Mouse (Mus musculus) large intestine, adult 2 months (tissue): Measurements from ENCODE around the gene Cldn15. TPM values are rescaled to one million over a fixed set of nuclear protein-coding genes. Genes with fewer than 3 reads are reported as not detected.
"Not testable (repeated sequence)": the region's sequence is repeated elsewhere in the genome, so short reads cannot be mapped to it uniquely, and the experiment has no call there.

Experiments used
- DNase-seq: peaks from one replicate; pipeline ENCODE4 v3.0.0-alpha.2; 2012; ENCODE audit warnings: low read depth, low spot score
- WGBS: fragments of 180-500 bp; shearing (Covaris S2); methylation state at CpG from one replicate; pipeline ENCODE4 v1.1.7; 2018; 5-methylcytosine and 5-hydroxymethylcytosine counted together
- polyA plus RNA-seq: library from polyadenylated mRNA; depleted of rRNA; stranded (reverse); fragments of >200 nt; gene quantifications from 2 replicates; pipeline ENCODE4 v1.2.3, GENCODE M21; 2012

Cldn15 gene
- polyA plus RNA-seq, 1 experiment = 434 TPM

- 75% methylated on average over 12 of the region's 12 CpGs for WGBS
- no peak for DNase-seq
Observed at GRCm38 (mm10) chr5:136945084-136945483, 21.3 kb upstream of the Cldn15 start.

GRCm38 (mm10) chr5:136947874-136948273 is 18.5 kb upstream of the Cldn15 start:
- DNase-seq = no peak

GRCm38 (mm10) chr5:136949551-136950336 is 16.7 kb upstream of the Cldn15 start:
- WGBS = 72% methylated on average over 14 of the region's 14 CpGs
- DNase-seq = not testable (repeated sequence)

GRCm38 (mm10) chr5:136950521-136950920 is 15.9 kb upstream of the Cldn15 start:
- DNase-seq = no peak
- 90% methylated on average over 6 of the region's 6 CpGs for WGBS

- no peak for DNase-seq
- 63% methylated on average over 4 of the region's 4 CpGs for whole genome bisulfite sequencing
Observed at GRCm38 (mm10) chr5:136952153-136952552, 14.3 kb upstream of the Cldn15 start.

GRCm38 (mm10) chr5:136953015-136953414 is 13.4 kb upstream of the Cldn15 start, which contains the start of gene Fis1:
Fis1 (plus strand) TSS chr5:136953275.
- under 1% methylated on average over 23 of the region's 23 CpGs for WGBS
- DNase-seq = peak; percentile 97

- 2% methylated on average over 12 of the region's 12 CpGs for WGBS
- no peak for DNase-seq
Observed at GRCm38 (mm10) chr5:136953440-136953951, 12.9 kb upstream of the Cldn15 start.

- no peak for DNase-seq
- 52% methylated on average over 4 of the region's 4 CpGs for WGBS
Observed at GRCm38 (mm10) chr5:136955622-136956021, 10.8 kb upstream of the Cldn15 start.

GRCm38 (mm10) chr5:136957250-136957649 is 9.2 kb upstream of the Cldn15 start:
- 28% methylated on average over 1 of the region's 1 CpGs for WGBS
- DNase-seq = no peak

- WGBS = 13% methylated on average over 5 of the region's 5 CpGs
- no peak for DNase-seq
Observed at GRCm38 (mm10) chr5:136958991-136959605, 7.3 kb upstream of the Cldn15 start.

GRCm38 (mm10) chr5:136960053-136960452 is 6.4 kb upstream of the Cldn15 start:
- WGBS = 45% methylated on average over 6 of the region's 6 CpGs
- DNase-seq = no peak

GRCm38 (mm10) chr5:136961334-136961982 is 5.0 kb upstream of the Cldn15 start:
- DNase-seq = no peak
- WGBS = 36% methylated on average over 5 of the region's 5 CpGs

- under 1% methylated on average over 20 of the region's 20 CpGs for WGBS
- DNase-seq = peak; percentile 88
Observed at GRCm38 (mm10) chr5:136961983-136962461, 4.4 kb upstream of the Cldn15 start.

GRCm38 (mm10) chr5:136962501-136962900 is 3.9 kb upstream of the Cldn15 start:
- WGBS = under 1% methylated on average over 10 of the region's 10 CpGs
- no peak for DNase-seq

GRCm38 (mm10) chr5:136962966-136963540 is 3.4 kb upstream of the Cldn15 start:
- no peak for DNase-seq
- 67% methylated on average over 8 of the region's 8 CpGs for WGBS

GRCm38 (mm10) chr5:136965210-136965609 is 1.2 kb upstream of the Cldn15 start:
- WGBS = 29% methylated on average over 9 of the region's 9 CpGs
- no peak for DNase-seq

- DNase-seq = no peak
- WGBS = 31% methylated on average over 8 of the region's 8 CpGs
Observed at GRCm38 (mm10) chr5:136965686-136966085, 730 bp upstream of the Cldn15 start.

- WGBS = 29% methylated on average over 4 of the region's 4 CpGs
- no peak for DNase-seq
Observed at GRCm38 (mm10) chr5:136966861-136967455, 542 bp downstream of the Cldn15 start.

GRCm38 (mm10) chr5:136967592-136967991 is 1.2 kb downstream of the Cldn15 start:
- 26% methylated on average over 10 of the region's 10 CpGs for WGBS
- DNase-seq = no peak

GRCm38 (mm10) chr5:136970703-136971102 is 4.3 kb downstream of the Cldn15 start:
- 32% methylated on average over 1 of the region's 1 CpGs for WGBS
- DNase-seq = peak; percentile 83
